Mouse (Mus musculus) right cerebral cortex, adult 18-20 months (tissue): ENCODE measurements at regions not wholly inside any gene's neighbourhood (a gene's known extent, or its start where the extent isn't known, plus 50 kb on each side); places are given as distances from the start of the nearest gene placed in this dataset.

Experiments used
- DNase-seq: peaks from one replicate; pipeline ENCODE4 v3.0.0; 2022; ENCODE audit warnings: mixed read lengths

- no peak for DNase-seq
Observed at GRCm38 (mm10) chr3:6137374-6137773, 386.8 kb downstream of the Gm8797 start.

GRCm38 (mm10) chr3:6173775-6174174 is 423.2 kb downstream of the Gm8797 start:
- DNase-seq, result no peak

DNA sequence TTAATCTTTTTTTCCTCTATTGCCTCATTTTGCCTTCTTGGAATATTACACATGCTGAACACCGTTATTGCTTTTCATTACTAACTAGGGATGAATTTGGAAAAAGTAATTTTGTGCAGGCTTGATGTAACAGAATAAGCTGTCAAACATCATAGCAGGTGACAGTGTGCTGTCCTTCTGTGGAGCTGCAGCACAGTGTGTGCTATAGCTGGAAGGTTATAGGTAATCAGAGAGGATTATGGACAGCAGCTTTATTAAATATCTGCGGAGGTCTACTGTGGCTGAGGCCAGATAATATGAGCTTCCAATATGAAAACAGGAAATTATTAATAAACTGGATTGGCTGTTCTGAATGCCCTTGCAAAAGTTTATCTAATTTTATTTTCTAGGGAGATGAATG is 431.9 kb downstream of the Gm8797 start:
- DNase-seq, result no peak

DNA sequence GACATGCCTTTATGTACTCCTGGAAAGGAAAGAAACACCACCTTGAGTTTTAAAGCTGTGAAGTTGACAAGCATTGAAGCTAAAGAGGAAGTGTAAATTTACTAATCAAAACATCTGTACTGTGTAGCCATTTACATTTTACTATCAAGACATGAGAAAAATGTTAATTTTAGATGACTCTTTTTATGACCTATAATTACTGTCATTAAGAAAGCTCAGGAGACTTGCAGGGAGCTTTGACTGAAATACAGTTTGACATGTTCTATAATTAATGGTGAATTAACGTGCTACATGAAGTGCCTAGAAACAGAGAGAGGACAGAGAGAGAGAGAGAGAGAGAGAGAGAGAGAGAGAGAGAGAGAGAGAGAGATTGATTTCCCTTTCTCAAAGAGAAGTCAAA is 432.8 kb downstream of the Gm8797 start:
- DNase-seq, result no peak

- no peak for DNase-seq
Observed at GRCm38 (mm10) chr3:6204656-6205055, 415.6 kb downstream of the 1700008P02Rik start.

DNA sequence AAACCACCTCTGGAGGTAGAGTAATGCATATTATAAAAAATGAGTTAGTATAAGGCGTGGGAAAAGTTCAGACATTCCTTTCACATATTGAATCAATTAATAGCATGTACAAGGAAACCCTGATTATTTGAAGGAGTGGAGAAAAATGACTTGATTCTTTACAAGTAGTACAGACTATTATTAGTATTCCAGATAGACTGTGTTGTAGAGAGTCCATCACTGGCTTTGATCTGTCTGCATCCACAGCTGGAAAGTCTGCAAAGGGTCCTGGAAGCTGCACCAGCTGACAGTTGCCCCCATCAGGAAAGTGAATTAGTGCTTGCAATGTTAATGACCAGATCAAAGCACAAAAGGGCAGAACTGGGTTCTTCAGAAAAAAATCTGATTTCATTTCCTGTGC is 391.6 kb downstream of the 1700008P02Rik start:
- no peak for DNase-seq
